Mouse (Mus musculus): ENCODE measurements around the gene Fermt3.
"Not testable (repeated sequence)": the region's sequence is repeated elsewhere in the genome, so short reads cannot be mapped to it uniquely, and the experiment has no call there.

Gene Fermt3

DNA sequence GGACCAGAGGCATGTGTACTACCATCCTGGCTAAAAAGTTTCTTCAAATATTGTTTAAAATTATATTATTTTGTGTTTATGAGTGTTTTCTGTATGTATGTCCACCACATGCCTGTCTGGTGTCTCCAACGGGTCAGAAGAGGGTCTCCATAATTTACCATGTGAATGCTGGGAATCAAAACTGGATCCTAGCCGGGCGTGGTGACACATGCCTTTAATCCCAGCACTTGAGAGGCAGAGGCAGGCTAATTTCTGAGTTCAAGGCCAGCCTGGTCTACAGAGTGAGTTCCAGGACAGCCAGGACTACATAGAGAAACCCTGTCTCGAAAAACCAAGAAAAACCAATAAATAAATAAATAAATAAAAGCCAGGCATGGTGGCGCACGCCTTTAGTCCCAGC is 28.1 kb downstream of the Fermt3 start:
- not testable (repeated sequence) for DNase-seq (ENCODE audit: low read depth, low spot score)

DNA sequence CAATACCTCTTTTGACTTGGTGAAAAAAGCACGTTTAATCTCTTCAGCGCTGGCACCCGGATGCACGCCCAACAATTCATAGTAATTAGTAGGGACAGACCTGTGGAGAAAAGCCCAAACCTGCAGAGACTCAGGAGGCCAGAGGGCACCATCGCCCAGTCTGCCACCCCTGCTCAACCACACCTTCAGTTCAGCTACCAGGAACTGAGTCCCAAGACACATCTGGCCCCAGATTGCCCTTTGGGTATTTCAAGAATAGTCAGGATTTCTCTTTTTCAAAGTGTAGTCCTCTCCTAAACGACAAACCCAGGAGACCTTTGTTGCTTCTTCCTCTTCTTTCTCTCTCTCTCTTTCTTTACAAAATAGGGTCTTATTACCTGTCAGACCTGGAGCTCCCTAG is 28.6 kb downstream of the Fermt3 start:
- no peak for DNase-seq (ENCODE audit: low read depth, low spot score)

DNA sequence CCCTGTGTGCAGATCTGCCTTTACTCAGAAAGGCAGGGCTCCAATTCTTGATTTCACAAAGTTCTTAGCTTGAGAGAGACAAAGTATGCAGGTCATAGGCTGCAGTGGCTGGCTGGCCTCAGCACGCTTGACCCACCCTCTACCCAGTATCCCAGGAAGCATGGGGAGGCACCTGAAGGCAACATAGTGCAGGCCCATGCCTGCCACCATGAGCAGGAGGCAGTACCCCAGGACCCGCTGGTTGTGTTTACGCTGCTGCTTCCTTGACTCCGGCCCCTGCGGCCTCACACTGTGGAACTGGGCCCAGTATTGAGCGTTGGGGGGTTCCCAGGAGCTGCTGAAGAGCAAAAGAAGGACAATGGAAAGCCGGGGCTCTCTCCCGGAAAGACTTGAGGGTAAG is 30.0 kb downstream of the Fermt3 start:
- DNase-seq (ENCODE audit: low read depth, low spot score) = no peak

DNA sequence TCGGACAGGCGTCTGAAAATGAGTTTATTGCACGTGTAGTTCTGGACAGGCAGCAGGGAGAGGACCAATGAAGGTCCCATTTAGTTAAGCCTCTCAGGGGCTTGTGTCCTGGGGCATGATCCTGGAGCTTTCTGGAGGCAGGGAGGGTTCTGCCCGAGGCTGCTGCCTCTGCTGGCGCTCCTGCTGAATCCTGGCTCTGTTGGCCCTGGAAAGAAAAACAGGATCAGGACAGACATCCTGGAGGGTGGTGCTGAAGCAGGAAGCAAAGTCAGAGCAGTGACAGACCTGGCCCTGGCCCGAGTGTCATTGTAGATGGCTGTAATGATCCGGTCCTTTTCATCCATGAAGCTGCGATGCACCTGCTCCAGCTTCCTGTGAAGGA is 31.4 kb downstream of the Fermt3 start:
- no peak for DNase-seq (ENCODE audit: low read depth, low spot score)

DNA sequence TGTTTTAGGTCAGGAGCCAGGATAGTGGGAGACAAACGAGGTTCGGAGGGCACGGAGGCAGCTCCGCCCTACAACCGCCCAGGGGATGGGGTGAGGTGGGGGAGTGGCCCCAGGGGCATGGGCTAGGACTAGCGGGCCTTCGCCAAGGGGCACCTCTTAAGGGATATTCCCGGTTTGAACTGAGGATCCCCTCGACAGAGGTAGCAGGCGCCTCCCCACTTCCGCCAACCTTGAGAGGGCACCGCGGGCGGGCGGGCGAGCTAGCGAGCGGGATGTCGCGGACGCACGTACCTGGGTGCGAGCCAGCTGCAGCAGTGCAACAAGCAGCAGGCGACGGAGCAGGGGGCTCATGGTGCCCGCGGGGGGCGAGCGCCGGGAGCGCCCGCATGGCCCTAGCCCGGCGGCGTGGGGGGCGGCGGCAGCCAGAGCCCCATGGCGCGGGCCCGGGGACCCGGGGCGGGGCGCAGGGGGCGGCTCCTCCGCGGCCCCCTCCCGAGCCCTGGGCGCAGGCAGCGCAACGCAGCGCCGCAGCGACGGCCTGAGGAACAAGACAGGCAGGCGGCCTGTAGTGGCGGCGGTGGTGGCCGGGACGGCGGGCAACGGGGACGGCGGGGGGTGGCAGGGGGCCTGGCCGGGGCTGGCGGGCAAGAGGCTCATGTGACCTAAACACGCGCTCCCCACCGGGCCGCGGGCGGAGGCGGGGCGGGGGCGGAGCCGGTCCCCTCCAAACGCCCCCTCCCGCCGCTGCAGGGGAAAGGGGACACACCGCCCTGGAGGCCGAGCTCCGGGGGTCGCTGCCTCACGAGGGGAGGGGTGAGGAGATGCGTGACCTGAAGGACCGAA is 32.0 kb downstream of the Fermt3 start, which contains the start of gene Vegfb:
TSS of gene Vegfb (minus strand) at position 591 of the 843 bp plus-strand sequence.
- no peak for DNase-seq (ENCODE audit: low read depth, low spot score)

DNA sequence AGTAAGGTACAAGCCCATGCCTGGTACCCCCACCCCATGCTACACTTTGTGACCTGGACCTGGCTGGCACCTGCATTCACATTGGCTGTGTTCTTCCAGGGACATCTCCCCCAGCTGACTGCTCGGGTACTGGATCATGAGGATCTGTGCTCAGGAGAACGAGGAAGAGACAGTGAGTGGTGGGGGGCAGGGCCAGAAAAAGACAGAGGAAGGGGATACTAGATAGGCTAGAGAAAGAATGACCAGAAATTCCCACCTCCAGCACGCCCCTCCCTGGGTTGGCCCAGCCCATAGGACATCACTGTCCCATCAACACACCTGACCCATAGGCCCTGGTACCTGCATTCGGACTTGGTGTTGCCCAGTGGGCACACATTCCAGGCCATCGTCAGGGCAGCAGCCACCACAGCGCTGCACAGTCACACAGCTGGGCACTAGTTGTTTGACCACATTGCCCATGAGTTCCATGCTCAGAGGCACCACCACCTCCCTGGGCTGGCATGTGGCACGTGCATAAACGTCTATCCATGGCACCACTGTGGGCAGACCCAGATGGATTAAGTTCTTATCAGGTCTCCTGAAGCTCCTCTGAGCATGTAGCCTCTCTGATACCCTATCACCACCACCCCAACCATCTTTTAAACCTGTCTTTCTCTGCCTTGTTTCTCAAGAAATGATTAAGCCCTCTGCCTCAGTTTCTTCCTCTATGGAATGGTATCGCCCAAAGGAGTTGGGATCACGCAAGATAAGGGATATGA is 33.1 kb downstream of the Fermt3 start:
- DNase-seq (ENCODE audit: low read depth, low spot score) = no peak

DNA sequence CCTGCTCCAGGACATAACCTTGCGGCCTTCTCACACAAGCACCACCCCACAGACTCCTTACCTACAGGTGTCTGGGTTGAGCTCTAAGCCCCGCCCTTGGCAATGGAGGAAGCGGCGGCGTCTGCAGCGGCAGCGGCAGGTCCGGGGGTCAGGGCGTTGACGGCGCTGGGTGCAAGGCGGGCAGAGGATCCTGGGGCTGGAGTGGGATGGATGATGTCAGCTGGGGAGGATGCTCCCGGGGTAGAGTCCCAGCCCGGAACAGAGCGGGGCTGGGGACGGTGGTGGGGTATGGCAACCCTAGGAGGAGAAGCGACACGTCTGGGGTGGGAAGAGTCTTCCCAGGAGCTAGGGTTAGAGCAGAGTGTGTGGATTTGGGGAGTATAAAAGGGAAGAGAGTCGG is 34.0 kb downstream of the Fermt3 start:
- DNase-seq (ENCODE audit: low read depth, low spot score) = no peak

DNA sequence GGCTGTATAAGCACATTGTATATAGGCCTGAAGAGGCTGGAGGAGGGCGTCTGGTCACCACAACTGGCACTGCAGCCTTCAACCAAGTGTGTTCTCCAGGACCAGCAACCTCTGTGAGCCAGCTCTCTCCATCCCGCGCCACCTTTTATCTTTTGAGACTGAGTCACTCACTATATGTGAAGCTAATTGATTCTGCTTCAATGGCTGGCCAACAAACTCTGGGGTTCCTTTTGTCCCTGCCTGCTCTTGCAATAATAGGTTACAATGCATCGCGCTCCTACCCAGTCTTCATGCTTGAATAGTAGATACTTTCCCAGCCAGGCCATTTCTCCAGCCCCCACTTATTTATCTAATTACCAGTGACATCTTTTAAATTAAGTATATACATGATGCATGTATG is 35.6 kb downstream of the Fermt3 start:
- no peak for DNase-seq (ENCODE audit: low read depth, low spot score)

DNA sequence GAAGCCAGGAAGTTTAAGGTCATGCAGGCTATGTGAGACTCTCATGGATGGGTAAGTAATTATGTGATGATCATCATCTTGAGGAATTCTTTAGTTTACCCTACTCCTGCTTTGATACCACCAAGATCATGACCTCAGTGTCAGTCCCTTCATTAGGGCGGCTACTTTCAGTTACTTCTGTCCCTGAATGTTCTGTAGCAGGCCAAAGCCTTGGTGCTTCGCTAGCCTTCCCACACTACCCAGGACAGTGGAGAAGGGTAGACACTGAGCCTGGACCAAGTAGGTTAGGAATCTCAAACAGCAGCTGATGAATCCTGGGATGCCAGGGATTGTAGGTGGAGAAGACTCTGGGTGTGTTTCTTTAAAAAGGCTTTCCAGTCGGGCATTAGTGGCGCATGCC is 37.8 kb downstream of the Fermt3 start:
- no peak for DNase-seq (ENCODE audit: low read depth, low spot score)

DNA sequence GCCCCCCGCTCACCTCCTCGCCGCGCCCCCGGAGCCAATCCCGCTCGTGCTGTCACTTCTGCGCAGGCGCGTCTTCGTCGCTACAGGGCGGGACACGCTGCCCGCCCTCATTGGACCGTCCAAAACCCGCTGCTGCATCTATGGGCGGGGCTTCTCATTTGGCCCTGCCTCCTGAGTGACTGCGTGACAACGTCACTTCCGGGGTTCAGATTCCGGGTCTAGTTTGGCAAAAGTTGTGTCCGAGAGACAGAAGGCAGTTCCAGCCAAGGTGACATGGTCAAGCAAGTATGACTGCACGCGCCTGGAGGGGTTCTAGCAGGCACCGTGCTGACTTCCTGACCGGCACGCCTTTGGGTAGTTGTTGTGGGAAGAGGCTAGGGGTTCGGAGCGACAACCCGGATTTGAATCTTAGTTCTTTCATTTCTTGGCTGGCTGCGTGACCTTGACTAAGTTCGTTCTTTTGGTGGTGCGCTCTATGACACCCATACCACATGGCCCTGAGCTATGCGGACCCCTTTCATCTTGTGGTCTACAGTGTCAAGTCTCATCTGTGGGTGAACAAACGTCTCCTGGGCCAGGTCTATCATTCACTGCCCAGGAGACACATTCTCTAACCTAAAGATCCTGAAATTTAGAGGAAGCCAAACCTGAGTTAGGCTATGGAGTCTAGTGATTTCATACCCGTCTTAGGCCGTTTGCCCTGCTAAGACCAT is 38.7 kb downstream of the Fermt3 start, which contains the start of gene Fkbp2:
TSS of gene Fkbp2 (minus strand) at position 121 of the 713 bp plus-strand sequence.
- peak; percentile 99 for DNase-seq (ENCODE audit: low read depth, low spot score)

DNA sequence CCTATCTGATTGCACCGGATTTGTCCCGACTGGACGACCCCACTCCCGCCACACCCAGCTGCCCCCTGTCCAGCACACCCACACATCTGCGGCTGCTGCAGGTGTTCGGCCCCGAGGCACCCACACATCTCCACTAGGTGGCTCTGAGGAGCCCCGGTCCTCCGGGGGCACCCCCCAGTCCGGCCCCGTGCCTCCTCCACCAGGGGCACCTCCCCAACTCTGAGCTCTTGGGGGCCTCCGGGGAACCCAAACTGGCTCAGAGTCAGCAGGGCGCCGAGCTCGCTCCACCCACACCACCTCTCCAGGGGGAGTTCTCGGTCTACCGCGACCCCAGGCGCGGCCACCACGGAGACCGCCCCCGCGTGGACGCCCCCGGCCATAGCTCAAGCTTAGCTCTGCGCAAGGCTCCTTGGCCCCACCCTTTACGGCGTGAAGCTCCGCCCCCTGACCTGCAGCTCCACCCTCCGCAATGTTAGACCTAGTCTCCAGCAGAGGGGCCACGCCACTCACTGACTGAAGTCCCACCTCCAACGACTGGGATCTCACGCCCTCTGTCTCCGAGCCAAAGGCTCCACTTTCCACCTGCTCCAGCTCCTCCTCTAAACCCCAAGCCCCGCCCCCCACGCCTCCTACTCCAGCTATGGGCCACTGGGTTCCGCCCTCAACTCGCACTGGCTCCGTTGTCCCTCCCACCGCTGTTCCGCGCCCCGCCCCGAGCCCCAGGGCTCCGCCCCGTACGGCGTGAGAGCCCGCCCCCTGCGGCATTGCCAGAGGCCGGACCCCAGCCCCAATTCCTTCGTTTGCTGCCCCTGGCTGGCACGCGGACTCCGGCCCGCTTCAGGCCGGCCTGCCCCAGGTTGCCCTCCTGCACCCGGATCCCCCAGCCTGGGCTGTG is 39.5 kb downstream of the Fermt3 start:
- peak; percentile 98 for DNase-seq (ENCODE audit: low read depth, low spot score)

DNA sequence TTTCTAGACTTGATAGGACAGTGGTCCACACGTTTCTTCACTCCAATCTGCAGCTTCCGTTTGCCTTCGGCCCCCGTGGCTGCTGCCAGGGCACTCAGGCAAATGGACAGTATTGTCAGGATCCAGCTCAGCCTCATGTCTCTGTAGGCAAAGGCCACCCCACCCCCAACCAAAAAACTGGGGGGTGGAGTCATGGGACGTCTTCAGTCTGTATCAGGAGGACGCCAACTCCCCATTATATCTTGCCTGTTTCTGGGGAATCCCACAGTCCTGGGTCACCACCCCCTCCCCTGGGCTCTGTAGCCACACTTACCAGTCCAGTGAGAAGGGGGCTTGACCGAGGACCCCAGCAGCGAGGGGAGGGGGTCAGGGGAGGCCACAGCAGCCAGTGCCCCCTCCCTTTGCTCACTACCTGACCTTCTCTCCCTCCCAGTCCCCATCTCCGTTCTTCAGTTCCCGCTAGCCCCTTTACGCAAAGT is 40.2 kb downstream of the Fermt3 start:
- DNase-seq (ENCODE audit: low read depth, low spot score) = no peak

DNA sequence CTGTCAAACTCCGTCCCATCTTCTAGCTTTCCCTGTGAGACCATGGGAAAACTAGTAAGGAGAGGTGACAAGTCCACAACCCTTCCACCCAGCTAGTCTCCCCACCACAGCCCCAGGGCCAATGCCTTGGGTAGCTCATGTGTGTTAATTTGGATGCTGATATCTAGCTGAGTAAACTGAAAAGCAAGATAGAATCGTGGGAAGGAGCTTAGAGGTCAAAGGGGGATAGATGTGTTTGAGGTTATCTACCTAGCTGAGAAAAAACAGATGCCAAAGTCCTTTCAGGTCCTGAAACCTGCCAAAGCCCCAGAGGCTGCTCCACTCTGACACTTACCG is 40.7 kb downstream of the Fermt3 start:
- no peak for DNase-seq (ENCODE audit: low read depth, low spot score)

DNA sequence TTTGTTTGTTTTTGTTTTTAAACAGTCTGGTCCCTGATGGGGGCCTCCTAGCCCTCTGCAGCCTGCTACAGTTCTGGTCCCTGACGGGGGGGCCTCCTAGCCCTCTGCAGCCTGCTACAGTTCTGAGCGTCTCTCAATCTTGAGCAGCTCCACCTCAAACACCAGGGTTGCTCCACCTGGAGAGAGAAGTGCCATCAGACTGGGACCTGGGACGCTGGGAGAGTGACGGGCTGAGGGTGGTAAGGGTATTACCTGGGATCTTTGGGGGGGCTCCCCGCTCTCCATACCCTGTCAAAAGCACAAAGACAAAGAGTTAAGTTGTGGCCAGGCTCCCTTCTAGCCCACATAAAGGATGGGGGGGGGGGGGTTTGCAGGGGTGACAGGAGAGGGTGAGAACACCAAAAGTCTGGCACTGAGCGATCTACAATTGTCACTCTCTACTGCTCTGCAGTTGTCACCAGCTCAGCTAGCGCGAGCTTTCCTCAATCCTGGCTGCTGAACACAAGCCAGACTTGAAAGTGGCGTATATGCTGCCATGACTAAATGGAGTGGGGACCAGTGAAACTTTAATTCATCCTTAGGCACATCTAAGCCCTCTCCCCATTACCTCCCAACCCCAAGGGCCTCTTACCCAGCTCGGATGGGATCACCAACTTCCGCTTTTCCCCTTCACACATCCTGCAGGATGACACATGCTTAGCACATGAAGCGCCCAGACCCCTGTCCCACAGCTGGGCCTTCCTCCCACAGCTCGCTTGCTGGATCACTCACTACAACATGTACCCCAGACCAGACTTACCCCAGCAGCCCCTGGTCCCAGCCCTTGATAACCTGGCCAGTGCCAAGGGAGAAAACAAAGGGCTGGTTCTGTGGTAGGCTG is 41.3 kb downstream of the Fermt3 start:
- no peak for DNase-seq (ENCODE audit: low read depth, low spot score)

DNA sequence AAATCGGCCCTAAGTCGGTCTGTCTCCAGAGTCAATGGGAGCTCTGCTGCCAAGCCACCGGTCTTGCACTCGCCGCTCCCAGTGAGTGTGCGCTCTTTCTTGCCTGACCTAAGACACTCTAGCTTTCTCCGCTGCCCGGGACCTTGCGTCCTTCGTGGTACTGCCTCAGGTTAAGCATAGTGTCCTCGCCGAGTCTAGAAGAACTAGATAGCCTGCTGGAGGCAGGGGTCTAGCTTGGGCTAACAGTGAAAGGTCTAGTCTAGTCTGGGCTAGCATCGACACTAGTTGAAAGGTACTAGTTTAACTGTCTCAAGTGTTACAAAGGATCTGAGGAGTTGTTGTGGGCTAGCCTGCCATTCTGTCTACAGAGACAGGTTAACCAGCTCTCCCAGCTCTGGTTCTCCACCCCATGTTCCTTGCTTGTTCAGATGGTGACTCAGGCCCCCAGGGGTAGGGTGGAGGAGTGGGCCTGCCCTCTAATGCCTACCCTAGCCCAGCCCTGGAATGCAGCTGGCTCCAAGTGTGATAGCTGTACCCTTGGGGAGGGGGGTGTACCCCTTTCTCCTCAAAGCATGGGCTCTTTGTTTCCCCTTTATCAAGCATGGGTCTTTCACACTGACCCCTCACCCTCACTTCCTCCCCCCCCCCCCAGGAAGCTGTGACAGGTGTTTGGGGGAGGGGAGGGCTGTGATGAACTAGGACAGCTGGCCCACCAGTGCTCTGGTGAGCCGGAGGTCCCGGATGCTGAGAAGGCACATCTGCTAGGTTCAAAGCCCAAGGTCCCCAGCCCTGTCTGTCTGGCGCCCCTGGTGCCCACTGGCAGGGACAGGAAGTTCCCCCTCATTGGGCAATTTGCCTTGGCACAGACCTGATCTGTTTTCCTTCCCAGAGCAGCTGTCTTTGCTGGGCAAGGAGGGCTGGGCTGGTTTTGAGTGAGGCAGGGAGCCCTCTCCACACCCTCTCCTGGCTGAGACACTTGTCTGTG is 43.4 kb downstream of the Fermt3 start, which contains the start of gene Plcb3:
TSS of gene Plcb3 (minus strand) at position 934 of the 985 bp plus-strand sequence.
- no peak for DNase-seq (ENCODE audit: low read depth, low spot score)

DNA sequence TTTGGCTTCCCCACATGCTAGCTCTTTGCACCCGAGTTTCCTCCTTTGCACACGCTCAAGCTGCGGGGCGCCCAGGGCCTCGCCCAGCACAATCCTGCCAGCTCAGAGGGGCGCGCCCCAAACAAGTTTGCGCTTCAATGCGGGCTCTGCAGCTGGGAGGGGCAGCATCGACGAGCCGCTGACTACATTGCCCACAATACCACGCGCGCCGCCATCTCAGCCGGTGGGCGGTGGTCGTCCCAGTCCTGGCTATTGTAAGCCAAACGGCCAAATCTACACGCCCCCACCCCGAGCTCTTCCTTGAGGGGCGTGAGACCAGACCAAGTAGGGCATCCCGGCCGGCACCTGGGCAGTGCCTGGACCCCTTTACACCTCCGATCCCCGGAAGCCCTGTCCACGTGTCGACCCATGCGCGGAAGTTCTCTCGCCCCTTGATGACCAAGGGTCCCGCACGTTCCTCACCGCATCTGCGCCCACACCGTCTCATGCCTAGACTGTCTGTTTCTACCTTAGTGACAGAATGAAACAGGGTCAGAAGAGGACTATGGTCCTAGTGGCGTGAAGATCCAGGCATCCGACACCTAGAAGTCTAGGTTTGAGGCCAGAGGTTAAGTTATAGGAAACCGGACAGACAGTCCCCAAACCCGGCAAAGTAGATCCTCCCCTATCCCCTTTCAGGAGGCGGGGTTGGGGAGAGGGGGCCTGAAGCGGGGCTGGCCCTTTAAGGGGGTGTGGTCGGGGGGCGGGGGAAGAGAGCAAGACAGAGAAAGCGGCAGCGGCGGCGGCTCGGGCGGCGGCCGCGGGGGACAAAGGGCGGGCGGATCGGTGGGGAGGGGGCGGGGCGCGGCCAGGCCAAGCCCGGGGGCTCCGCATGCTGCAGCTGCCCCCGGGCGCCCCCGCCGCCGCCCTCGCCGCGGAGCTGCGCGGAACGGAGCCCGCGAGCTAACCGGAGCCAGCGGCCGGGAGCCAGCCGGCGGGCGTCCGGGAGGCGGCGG is 44.8 kb downstream of the Fermt3 start, which contains the start of gene Ppp1r14b:
TSS of gene Ppp1r14b (plus strand) at position 758 of the 995 bp plus-strand sequence.
- DNase-seq (ENCODE audit: low read depth, low spot score) = peak; percentile 60

DNA sequence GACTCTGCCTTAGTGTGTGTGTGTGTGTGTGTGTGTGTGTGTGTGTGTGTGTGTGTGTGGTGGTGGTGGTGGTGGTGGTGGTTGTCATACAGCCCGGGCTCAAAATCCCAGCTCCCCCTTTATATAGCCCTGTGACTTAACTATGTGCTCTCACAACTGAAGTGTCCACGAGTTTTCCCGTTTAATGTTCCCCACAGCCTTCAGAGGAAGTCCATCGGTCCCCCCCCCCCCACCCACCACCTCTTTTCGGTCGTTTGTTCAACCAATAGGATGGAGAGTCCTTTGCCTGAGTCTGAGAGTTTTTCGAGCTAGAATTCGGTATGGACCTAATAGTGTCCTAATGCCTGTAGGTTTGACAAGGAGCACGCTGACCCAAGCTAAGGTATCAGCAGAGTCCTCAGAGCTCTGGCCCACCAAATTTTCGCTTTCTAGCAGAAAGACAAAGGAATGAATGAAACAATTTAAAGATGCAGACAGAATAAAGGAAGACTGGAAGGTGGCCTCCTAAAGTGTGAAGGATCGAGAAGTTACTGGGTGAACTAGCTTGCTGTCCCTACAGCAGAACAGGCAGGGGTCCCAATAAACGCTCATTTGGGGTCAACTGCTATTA is 45.6 kb downstream of the Fermt3 start:
- no peak for DNase-seq (ENCODE audit: low read depth, low spot score)
